Mouse (Mus musculus): ENCODE data around the gene Tfap2a.

Tfap2a gene

GRCm38 (mm10) chr13:40738196-40738880, at the start of gene Tfap2a:
Tfap2a (minus strand) TSS chr13:40738376.
- CTCF ChIA-PET = no interaction called here

GRCm38 (mm10) chr13:40784202-40784771, 46.1 kb upstream of the Tfap2a start:
- CTCF ChIA-PET = interaction anchor here (0.6 to 0.7 kb wide), 2 partner anchors 19 to 25 kb away, joined by 5 to 8 read pairs; no protein-coding TSS in a partner anchor

GRCm38 (mm10) chr13:40757995-40758394, 19.8 kb upstream of the Tfap2a start:
- CTCF ChIA-PET = no interaction called here

DNA sequence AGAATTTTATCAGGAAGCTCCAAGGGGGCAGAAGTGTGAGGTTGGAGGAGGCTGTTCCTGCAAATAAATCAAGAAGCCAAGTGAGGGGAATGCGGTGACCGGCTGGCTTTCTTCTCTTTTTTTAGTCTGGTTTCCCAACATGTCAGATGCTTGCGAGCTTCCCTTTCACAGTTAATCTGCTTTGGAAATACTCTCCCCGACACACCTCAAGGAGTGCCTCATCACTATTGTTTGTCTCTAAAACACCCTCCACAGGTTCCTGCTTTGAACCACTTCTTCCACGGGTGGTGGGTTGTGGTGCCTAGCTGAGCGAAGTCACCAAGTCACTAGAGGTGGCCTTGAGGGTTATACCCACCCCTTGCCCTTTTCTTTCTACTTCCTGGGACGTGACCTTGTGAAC, 18.2 kb upstream of the Tfap2a start:
- CTCF ChIA-PET = no interaction called here

DNA sequence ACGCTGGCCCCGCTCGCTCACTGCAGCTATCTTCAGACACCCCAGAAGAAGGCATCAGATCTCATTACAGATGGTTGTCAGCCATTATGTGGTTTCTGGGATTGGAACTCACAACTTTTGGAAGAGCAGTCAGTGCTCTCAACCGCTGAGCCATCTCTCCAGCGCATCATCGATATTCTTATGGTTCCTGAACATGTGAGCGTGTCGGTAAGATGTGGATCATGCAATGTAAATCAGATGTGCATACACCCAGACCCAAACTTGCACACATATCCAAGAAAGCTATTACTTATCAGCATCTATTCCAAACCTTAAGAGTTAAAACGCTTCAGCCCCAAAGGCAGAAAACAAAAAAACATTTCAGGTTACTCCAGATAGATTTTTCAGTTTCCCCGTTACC, 15.9 kb upstream of the Tfap2a start:
- CTCF ChIA-PET = no interaction called here

DNA sequence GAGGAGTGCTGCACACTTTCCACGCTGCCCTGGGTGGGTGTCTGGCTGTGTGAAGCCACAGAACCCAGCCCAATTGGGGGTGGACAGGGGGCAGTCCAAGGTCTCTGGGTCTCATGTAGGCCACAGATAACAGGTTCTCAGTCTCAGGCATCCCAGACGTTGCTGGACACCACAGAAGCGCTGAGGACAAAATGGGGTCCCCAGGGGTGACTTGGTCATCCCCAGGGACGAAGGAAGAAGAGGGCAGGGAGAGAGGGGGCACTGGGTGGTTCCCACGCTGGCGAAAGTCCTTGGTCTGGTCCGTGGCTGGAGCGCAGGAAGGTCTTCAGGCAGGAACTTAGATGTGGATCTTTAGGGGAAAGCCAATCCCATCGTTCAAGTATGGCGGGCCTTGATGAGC, 13.7 kb upstream of the Tfap2a start:
- CTCF ChIA-PET = interaction anchor here (0.6 kb wide), 1 partner anchor 996 kb away, joined by 3 read pairs; no protein-coding TSS in a partner anchor

- CTCF ChIA-PET = no interaction called here
Measured at GRCm38 (mm10) chr13:40749603-40749905, 11.4 kb upstream of the Tfap2a start.

DNA sequence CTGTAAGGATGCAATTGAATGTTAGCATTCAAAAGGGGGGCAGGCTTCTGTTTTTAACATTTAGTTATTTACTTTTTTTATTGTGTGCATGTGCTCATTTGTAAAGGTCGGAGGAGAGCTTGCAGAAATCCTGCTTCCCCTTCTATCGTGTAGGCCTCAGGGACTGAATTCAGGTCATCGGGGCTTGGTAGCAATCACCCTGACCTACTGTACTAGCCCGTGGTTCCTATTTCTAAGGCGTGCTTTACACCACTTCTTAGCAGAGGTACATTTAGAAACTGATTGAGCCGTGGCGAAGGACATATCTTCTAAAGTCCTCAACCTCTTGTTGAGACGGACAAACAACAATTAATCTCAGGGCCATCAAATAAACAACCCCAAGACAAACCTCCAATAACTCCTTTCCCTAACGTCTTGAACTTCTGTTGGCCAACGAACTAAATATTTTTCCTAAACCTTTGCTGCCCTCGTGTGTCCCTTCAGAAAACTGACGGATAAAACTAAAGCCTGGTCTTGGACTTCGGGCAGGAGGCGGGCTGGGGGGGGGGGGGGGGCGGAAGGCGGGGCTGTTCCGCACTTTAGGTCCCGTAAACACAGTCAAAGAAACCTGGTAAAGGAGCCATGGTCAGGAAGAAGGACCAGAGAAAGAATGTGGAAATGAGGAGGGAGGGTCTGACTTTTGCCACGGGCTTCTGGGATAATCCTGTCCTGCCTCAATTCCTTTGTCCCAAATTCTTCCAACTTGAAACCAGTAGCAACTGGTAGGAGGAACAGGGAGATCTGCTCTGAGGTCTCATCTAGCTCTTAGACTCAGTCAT, 10.8 kb upstream of the Tfap2a start:
- CTCF ChIA-PET = no interaction called here

- CTCF ChIA-PET = no interaction called here
Measured at GRCm38 (mm10) chr13:40744111-40744805, 6.1 kb upstream of the Tfap2a start.

DNA sequence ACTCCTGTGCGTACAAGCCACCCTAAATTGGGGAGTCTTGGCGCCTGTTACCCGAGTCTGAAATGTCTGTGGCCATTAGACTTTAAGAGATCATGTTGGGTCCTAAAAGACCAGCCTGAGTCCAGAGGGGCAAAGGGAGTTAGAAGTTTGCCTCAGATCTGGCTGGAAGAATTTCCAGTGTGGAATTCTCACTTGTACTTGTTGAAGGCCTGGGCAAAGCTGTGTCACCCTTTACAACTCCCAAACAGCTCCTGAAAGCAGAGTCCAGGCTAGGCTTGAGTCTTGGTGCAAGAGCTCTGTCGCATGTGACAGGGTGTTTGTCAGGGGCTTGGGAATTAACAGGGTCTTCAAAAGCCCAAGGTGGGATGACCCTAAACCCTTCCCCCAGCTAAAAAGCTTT, 5.0 kb upstream of the Tfap2a start:
- CTCF ChIA-PET = no interaction called here

DNA sequence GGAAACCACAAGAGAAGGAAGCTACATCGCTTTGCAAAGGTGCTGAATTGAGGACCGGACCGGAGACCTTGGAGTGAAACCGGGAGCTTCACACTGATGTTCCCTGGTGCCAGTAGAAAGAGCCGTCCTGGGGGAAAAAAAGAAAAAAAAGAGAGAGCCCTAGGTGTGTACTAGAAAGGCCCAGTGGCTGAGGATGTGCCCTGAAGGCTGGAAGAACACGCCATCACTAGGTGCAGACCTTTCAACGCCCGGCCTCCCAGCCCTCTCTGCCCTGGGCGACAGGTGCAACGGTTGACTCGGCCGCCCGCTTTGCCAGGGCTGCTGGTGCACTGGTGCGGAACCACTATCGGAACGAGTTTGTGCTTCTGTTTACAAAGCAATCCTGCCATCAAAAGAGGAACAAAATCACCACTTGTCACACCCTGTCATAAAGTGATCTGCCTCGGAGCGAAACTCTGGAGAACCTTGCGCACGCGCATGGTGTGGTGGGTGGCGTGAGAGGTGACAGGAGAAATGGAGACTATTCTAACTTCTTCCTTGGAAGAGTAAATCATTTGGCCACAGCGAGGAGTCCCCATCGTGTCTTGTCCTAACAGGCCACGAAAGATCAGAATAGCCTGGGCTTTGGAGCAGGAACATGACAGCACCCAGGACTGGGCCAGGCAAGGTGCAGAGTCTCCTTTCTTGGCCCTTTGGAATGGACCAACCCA, 3.8 kb upstream of the Tfap2a start:
- CTCF ChIA-PET = no interaction called here

DNA sequence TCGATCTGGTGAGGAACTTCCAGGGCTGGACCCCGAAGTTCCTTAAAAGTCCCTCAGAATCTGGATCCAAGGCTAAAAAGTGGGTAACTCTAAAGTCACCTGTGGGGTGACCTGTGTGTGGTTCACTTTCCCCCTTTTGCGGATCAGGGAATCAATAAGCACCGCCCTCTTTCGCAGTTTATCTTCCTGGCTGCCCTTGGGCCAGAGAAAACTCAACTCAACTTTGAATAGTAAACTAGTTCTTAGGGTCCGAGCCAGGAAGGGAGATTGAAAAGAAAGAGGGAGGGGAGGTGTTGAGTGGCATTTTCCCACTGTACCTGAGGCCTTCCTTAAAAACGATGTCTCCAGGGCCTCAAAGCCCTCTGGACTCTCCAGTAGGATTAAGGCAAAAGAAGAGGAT, 3.3 kb upstream of the Tfap2a start:
- CTCF ChIA-PET = no interaction called here

DNA sequence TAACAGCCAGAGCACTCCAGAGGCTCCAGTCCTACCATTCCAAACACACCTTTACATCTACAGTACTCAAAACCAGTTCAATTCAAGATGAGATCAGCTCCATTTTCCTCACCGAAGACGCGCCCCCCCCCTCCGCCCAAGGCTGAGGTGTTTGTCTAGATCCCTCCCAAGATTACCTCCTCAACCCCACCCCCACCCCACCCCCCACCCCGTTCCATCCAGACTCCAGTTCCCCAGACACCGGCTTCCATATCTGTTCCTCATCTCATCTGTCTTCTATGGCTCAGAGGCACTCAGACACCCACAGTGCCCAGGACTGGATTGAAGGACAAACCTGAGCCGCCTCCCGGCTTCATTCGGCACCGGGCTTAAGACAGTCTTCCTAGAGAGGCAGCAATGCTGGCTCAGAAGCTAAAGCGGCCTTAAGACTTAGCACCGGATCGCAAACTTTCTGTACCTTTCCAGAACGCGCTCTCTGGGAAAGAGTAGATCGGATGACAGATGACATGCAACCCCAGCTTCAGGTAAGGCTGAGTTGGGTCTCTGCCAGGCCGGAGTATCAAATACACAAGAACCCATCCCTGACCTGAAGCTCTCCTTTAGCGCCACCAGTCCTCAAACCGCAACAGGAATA, 2.7 kb upstream of the Tfap2a start:
- CTCF ChIA-PET = interaction anchor here (0.6 kb wide), 1 partner anchor 62 kb away, joined by 9 read pairs; no protein-coding TSS in a partner anchor

GRCm38 (mm10) chr13:40739901-40740300, 1.7 kb upstream of the Tfap2a start:
- CTCF ChIA-PET = no interaction called here

DNA sequence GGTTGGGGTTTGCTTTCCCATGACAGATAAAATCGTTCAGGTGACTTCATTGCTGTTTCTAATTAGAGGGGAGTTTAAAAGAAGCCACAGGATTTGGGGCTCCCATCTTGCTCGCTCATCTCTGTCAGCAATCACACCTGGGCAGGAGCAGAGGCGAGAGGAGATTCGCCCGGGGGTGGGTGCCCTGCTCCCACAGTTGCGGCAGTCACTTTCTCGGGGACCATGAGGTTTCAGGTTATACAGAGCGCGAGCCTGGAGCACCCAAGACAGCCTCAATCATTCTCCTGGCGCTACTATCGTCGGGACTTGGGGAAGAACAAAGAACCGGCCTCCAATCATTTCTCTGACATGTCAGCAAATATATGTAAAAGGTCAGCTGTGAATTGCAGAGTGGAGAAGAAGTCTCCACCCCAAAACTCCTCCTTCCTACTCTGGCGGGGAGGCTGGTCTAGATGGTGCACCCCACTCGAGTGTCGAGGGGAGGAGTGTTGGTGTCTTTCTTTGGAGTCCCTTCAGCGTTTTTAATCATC, 1.0 kb upstream of the Tfap2a start:
- CTCF ChIA-PET = no interaction called here

GRCm38 (mm10) chr13:40737761-40738160, 415 bp downstream of the Tfap2a start:
- CTCF ChIA-PET = no interaction called here

- CTCF ChIA-PET = no interaction called here
Measured at GRCm38 (mm10) chr13:40737099-40737498, 1.1 kb downstream of the Tfap2a start.

GRCm38 (mm10) chr13:40736107-40736780, 1.9 kb downstream of the Tfap2a start:
- CTCF ChIA-PET = no interaction called here

DNA sequence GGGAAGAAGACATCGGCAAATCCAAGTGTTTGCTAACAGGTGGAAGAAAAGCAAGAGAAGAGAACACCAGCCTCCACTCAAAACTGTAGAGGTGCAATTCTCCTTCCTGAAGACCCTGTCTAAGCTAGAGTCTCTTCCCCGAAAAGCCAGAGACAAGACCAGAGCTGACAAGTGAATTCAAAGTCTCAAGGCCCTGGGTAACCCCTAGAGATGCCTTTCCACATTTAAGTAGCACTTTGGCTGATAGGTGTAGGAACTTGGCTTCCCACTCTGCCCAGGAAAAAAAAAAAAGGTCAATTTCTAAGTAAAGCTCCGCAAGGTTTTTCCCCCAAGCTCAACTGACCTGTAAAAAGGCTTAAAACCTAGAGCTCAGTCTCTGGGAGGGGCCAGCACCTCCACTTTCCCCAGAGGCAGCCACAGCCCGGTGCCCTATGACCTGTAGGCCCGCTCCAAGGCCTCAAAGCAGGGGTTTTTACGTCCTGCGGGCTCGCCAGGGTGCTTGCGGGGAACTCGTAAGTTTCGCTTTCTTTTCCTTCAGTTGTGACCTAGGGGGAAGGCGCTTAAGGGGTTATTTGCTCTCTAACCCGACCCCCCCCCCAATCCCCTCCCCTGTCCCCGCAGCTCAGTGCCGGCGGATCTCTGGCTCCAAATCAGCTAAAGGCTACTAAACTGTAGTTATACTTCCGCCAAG, 2.6 kb downstream of the Tfap2a start:
- CTCF ChIA-PET = interaction anchor here (0.6 kb wide), 1 partner anchor 127 kb away, joined by 10 read pairs; no protein-coding TSS in a partner anchor

Measured in spleen, embryonic (tissue).